Mouse (Mus musculus) liver, embryonic 14.5 days (tissue): ENCODE measurements at regions not wholly inside any gene's neighbourhood (a gene's known extent, or its start where the extent isn't known, plus 50 kb on each side); places are given as distances from the start of the nearest gene placed in this dataset.

ENCODE experiments used
- CTCF ChIP-seq: IDR thresholded peaks from 2 replicates; pipeline ENCODE4 v1.5.1; 2016; ENCODE audit warnings: antibody characterized with exemption, low read depth, control low read depth
- EP300 ChIP-seq: IDR thresholded peaks from 2 replicates; pipeline ENCODE4 v1.6.1; 2016; ENCODE audit warnings: antibody characterized with exemption, low read depth

DNA sequence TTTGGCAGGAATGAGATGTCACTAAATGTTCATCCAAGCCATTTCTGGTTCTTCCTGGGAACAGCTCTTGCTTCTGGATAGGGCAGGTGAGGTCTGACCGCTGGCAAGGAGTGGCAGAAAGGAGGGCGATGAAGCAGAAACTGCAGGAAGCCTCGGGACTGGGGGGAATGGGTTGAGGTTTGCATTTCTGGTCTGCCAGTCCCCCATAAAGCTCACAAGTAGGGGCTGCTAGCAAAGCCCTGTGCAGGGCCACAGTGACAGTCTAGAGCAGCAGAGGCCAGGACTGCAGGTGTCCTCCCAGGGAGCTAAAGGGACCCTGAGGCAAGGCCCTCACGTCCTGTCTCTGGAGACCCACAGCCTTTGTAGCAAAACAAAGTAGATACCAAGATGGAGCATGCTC, 280.7 kb downstream of the Uaca start:
- TF ChIP-seq CTCF: no peak
- TF ChIP-seq EP300: no peak
